ENCODE assay signal across 7 mouse cellular contexts in genomic region chr17:80563762-80564610, GRCm38 (mm10). TPM values are rescaled to one million over a fixed set of nuclear protein-coding genes. Genes with fewer than 3 reads are reported as not detected.
A peak's percentile ranks its signal among the peaks of the same experiment; 100 is the strongest.
DNase-seq lines count a peak whose midpoint lies in the region; ATAC-seq and TF ChIP-seq lines count a peak whose summit lies in the region.
"Not testable (repeated sequence)": the region's sequence is repeated elsewhere in the genome, so short reads cannot be mapped to it uniquely, and the experiment has no call there.

No protein-coding gene starts in this region.

- in situ Hi-C loops in CH12.LX (cut with MboI; ENCODE audit: low pct_ligation_motif_present, low pct_unique_long_range_greater_than_20kb, low sequenced_read_pairs), result loop anchor here (25.0 kb wide), 1 partner anchor 277 kb away; the partner anchor contains the start of genes Dhx57 and Morn2

- not testable (repeated sequence) for TF ChIP-seq CTCF in CH12.LX (conservative IDR thresholded peaks at IDR 0.05 in 1 of 2, IDR thresholded peaks at IDR 0.05 in 1 of 2; ENCODE audit: low read depth in 2 of 2, low read length in 2 of 2); lung, adult 2 months (IDR thresholded peaks at IDR 0.05; ENCODE audit: insufficient read depth, low read length)

- not testable (repeated sequence) for TF ChIP-seq EP300 in CH12.LX (IDR thresholded peaks at IDR 0.05; ENCODE audit: low read length)

- TF ChIP-seq POLR2A in CH12.LX (IDR thresholded peaks at IDR 0.05; ENCODE audit: low read depth, low read length), result peak; percentile 84
- not testable (repeated sequence) for TF ChIP-seq POLR2A in lung, adult 2 months (IDR thresholded peaks at IDR 0.05; ENCODE audit: borderline replicate concordance, extremely low read depth, low read depth, low read length)

- TF ChIP-seq RAD21 in CH12.LX (IDR thresholded peaks at IDR 0.05; ENCODE audit: low read depth, low read length), result not testable (repeated sequence)

- H3K27ac ChIP-seq in CH12.LX (ENCODE audit: insufficient read depth, low read depth), result peak overlapping the region; percentile 90
- peak overlapping the region; percentile 64 for H3K27ac ChIP-seq in brown adipose tissue, adult 24 weeks (replicated peaks; ENCODE audit: low read depth, low read length)

- peak overlapping the region; percentile 93 for H3K9ac ChIP-seq in CH12.LX (ENCODE audit: insufficient read depth, low read depth)

- H3K9me3 ChIP-seq in CH12.LX (replicated peaks; ENCODE audit: low read length), result not testable (repeated sequence)

- H3K4me1 ChIP-seq in CH12.LX (ENCODE audit: control insufficient read depth in 1 of 2, insufficient read depth in 2 of 2), result peaks cover 8 to 35% of the 10 kb centered on the region in 2 experiments; a peak in 3 of 4 replicates
- H3K4me1 ChIP-seq in brown adipose tissue, adult 24 weeks (ENCODE audit: control insufficient read depth, insufficient read depth, insufficient read length, low read length); lung, adult 2 months (ENCODE audit: control insufficient read depth, insufficient read depth, low read length): not testable (repeated sequence)

- H3K27me3 ChIP-seq in CH12.LX (replicated peaks), result not testable (repeated sequence)

- dilution Hi-C loops in CH12.LX (cut with MboI; ENCODE audit: extremely low pct_ligation_motif_present, extremely low pct_unique_long_range_greater_than_20kb, low sequenced_read_pairs), result loop anchor here (25.0 kb wide), 1 partner anchor 102 kb away; no protein-coding TSS in a partner anchor

- 83% methylated on average over 27 of the region's 27 CpGs for WGBS in lung, adult 2 months

- peaks cover 26% of the 10 kb centered on the region for H3K79me2 ChIP-seq in CH12.LX (replicated peaks; ENCODE audit: control insufficient read depth, extremely low read depth, insufficient read depth, poor library complexity, severe bottlenecking)

- H3K36me3 ChIP-seq in CH12.LX (replicated peaks in 1 of 2; ENCODE audit: control insufficient read depth in 1 of 2, insufficient read depth in 1 of 2, low read length in 1 of 2), result peaks cover 27 to 42% of the 10 kb centered on the region in 2 experiments

- 0 out of 2 replicates have a peak overlapping the region, but pooled peaks have one; percentile 34 for H3K4me2 ChIP-seq in CH12.LX (ENCODE audit: insufficient read depth, low read depth, poor library complexity, severe bottlenecking)

- peak; percentile 91 for DNase-seq in CH12.LX (ENCODE audit: extremely low read depth)
- DNase-seq in heart, adult 9 months (ENCODE audit: low spot score in 2 of 2), result peak; percentile 27 to 51
- DNase-seq in layer of hippocampus, adult 11-12 months (ENCODE audit: low spot score), result peak; percentile 44
- not testable (repeated sequence) for DNase-seq in lung, adult 2 months
- peak; percentile 69 to 75 for DNase-seq in spleen, postnatal 36 days (ENCODE audit: low spot score in 2 of 2)

- H3K4me3 ChIP-seq in CH12.LX (replicated peaks in 1 of 3; ENCODE audit: low read depth in 2 of 3, low read length in 2 of 3, poor library complexity in 1 of 3), result peak overlapping the region; percentile 61 to 95 (median 78)
- peak overlapping the region; percentile 50 for H3K4me3 ChIP-seq in brown adipose tissue, adult 24 weeks (ENCODE audit: insufficient read depth, low read depth, low read length)
- peak overlapping the region; percentile 61 for H3K4me3 ChIP-seq in lung, adult 2 months (replicated peaks; ENCODE audit: extremely low read depth, low read depth, low read length)

- peak; percentile 28; the same call in 1 of the 2 replicates for ATAC-seq in monocyte, adult 5-6 weeks (replicated peaks; ENCODE audit: insufficient number of reproducible peaks, low FRiP score, low TSS enrichment, poor library complexity, severe bottlenecking)

TF ChIP-seq in CH12.LX, 34 proteins besides CTCF, POLR2A, EP300 and RAD21:
- TF ChIP-seq NRF1 (IDR thresholded peaks at IDR 0.05; ENCODE audit: low read depth, low read length), result peak; percentile 41; the same call in 1 of the 2 replicates
- TF ChIP-seq SIN3A (IDR thresholded peaks at IDR 0.05; ENCODE audit: low read length), result peak; percentile 55; the same call in 1 of the 2 replicates
- TF ChIP-seq NELFE (IDR thresholded peaks at IDR 0.05; ENCODE audit: low read depth, low read length), result peak; percentile 80; the same call in 1 of the 2 replicates
- TF ChIP-seq TCF12 (IDR thresholded peaks at IDR 0.05; ENCODE audit: low read depth, low read length), result peak; percentile 67
- peak; percentile 90 for TF ChIP-seq TBP (conservative IDR thresholded peaks at IDR 0.05; ENCODE audit: low read depth, low read length)
- 0 out of 2 replicates have a peak, but pooled peaks have one; percentile 49 for TF ChIP-seq CHD1 (IDR thresholded peaks at IDR 0.05; ENCODE audit: low read depth, low read length)
- 0 out of 2 replicates have a peak, but pooled peaks have one; percentile 50 for TF ChIP-seq ZMIZ1 (IDR thresholded peaks at IDR 0.05; ENCODE audit: low read depth, low read length)

RNA-seq across cellular contexts. Expression of gene Cdkl4, which starts 13.6 kb away (rescaled TPM):
- total RNA-seq in CH12.LX (2012; rRNA removed) (0.63 and 0.76 TPM in 2 replicates), CH12.LX (2014; rRNA removed) (1.9 and 2.0 TPM in 2 replicates)
- 1.1 and 1.2 TPM in 2 replicates for polyA plus RNA-seq in CH12.LX (2012; ENCODE audit: insufficient read length, low read depth)
- polyA plus RNA-seq in brown adipose tissue, adult 24 weeks (2012; ENCODE audit: insufficient read depth, insufficient read length, missing spikeins), result not detected in 2 replicates
- polyA plus RNA-seq in lung, adult 2 months (2012; rRNA removed), result 1.7 and 2.4 TPM in 2 replicates
- 0.29 to 1.4 TPM (median 0.38 TPM) in 3 replicates for total RNA-seq in monocyte, adult 5-6 weeks (2017)
